Mouse (Mus musculus) intestine, embryonic 16.5 days (tissue): ENCODE measurements around the gene Gm10282. TPM values are rescaled to one million over a fixed set of nuclear protein-coding genes. Genes with fewer than 3 reads are reported as not detected.

Source experiments
- ATAC-seq: fragments of 200-750 bp; cut with Nextera tagmentation; 2 replicates; pipeline ENCODE4 v1.8.0; 2017; ENCODE audit warnings: moderate TSS enrichment, moderate library complexity
- H3K27ac ChIP-seq: fragments of 300-500 bp; sonication (generic); 2 replicates; pipeline ENCODE4 v1.5.1; 2014; ENCODE audit warnings: mild to moderate bottlenecking, low read length
- H3K27me3 ChIP-seq: fragments of 300-500 bp; sonication (generic); replicated peaks from 2 replicates; pipeline ENCODE4 v1.6.1; 2014; ENCODE audit warnings: low read length, control low read depth, mixed read lengths; ENCODE audit not compliant: control insufficient read depth, insufficient read depth
- H3K36me3 ChIP-seq: fragments of 300-500 bp; sonication (generic); 2 replicates; pipeline ENCODE4 v1.6.1; 2014; ENCODE audit warnings: low read length, control low read depth; ENCODE audit not compliant: control insufficient read depth, insufficient read depth
- H3K4me1 ChIP-seq: fragments of 300-500 bp; sonication (generic); 2 replicates; pipeline ENCODE4 v1.6.1; 2014; ENCODE audit warnings: low read length, control low read depth, mixed read lengths; ENCODE audit not compliant: control insufficient read depth, insufficient read depth
- H3K4me2 ChIP-seq: fragments of 300-500 bp; sonication (generic); 2 replicates; pipeline ENCODE4 v1.6.1; 2014; ENCODE audit warnings: low read depth, low read length, control low read depth
- H3K4me3 ChIP-seq: fragments of 300-500 bp; sonication (generic); 2 replicates; pipeline ENCODE4 v1.5.1; 2014; ENCODE audit warnings: mild to moderate bottlenecking, low read length
- H3K9ac ChIP-seq: fragments of 300-500 bp; sonication (generic); 2 replicates; pipeline ENCODE4 v1.6.1; 2014; ENCODE audit warnings: low read depth, low read length
- H3K9me3 ChIP-seq: fragments of 300-500 bp; sonication (generic); 2 replicates; pipeline ENCODE4 v1.6.1; 2016; ENCODE audit warnings: low read length, control low read depth; ENCODE audit not compliant: control insufficient read depth
- WGBS: fragments of 180-500 bp; shearing (Covaris S2); extraction: QIAGEN DNeasy Blood & Tissue Kit; methylation state at CpG from one replicate; pipeline ENCODE4 v1.1.7; 2014; 5-methylcytosine and 5-hydroxymethylcytosine counted together
- polyA plus RNA-seq: library from polyadenylated mRNA; unstranded; fragments of >200 nt; fragmentation: Nextera tagmentation; extraction: Ambion mirVana; gene quantifications from 2 replicates; pipeline ENCODE4 v1.2.1, GENCODE M21; 2015

Gm10282 gene
- polyA plus RNA-seq, 1 experiment from 2014 or later: 18.9 TPM

- WGBS: 76% methylated on average over 1 of the region's 1 CpGs
- no peak for ATAC-seq
- Histone ChIP-seq H3K27ac (no peak overlapping the region), H3K4me2 (no peak overlapping the region), H3K4me1 (no peaks in the 10 kb centered on the region), H3K4me3 (no peak overlapping the region), H3K27me3 (no peaks in the 10 kb centered on the region), H3K9me3 (no peaks in the 10 kb centered on the region), H3K36me3 (no peaks in the 10 kb centered on the region), H3K9ac (no peak overlapping the region)
These were observed 42.5 kb upstream of the Gm10282 start for GRCm38 (mm10) chr8:72347553-72347952.

DNA sequence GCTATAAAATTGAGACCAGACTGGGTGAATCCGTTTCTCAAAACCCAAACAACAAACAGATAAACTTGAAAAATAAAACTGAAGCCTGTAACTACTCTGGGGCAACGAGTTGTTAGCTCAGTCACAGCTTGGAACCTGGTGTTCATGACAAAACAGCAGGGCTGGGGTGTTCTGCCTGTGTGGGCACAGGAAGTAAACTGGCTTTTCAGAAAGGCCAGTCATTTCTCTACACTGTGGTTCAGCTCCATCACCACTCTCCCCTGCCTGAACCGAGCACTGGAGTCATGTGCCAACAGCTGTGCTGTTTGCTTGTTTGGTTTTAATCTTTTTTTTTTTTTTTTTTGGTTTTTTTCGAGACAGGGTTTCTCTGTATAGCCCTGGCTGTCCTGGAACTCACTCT lies 38.7 kb upstream of the Gm10282 start:
- WGBS: 85% methylated on average over 4 of the region's 4 CpGs
- no peak for ATAC-seq
- Histone ChIP-seq H3K4me2 (no peak overlapping the region), H3K27me3 (no peaks in the 10 kb centered on the region), H3K9ac (no peak overlapping the region), H3K4me1 (no peaks in the 10 kb centered on the region), H3K27ac (no peak overlapping the region), H3K36me3 (0 out of 2 replicates have a peak, but pooled peaks cover 5% of the 10 kb centered on the region), H3K4me3 (no peak overlapping the region), H3K9me3 (no peaks in the 10 kb centered on the region)

DNA sequence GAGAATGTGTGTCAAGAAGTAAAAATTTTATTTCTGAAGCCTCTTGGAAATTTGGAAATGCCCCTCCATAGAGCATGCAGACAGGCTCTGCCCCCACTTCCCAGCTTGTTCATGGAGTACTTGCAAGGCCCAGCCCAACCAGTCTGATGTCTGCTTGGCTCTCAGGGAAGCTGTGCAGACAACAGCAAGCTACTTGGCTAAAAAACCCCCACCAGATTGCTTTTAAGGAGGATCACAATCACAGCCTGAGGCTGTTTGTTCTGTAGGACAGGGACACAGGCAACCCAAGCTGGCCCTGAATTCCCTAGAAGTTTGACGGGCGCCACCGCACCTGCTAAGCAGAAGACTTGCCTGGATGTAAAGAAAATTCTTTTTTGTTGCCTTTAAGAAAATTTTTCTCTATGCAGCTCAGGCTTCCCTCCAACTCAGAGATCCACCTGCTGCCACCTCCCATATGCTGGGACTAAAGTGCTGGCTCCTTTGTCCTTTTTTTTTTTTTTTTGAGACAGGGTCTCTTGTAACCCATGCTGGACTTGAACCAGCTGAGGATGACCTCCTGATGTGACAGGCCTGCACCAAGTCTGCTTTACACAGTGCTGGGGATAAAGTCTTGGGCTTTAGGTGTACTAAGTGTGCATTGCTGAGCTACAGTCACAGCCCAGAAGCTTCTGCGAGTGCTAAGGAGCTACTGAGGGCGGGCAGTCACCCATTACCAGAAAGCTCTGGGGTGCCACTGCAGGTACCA lies 37.7 kb upstream of the Gm10282 start:
- Histone ChIP-seq H3K27me3 (no peaks in the 10 kb centered on the region), H3K9ac (no peak overlapping the region), H3K9me3 (no peaks in the 10 kb centered on the region), H3K4me1 (no peaks in the 10 kb centered on the region), H3K4me3 (no peak overlapping the region), H3K27ac (no peak overlapping the region), H3K36me3 (0 out of 2 replicates have a peak, but pooled peaks cover 5% of the 10 kb centered on the region), H3K4me2 (no peak overlapping the region)
- no peak for ATAC-seq
- 90% methylated on average over 5 of the region's 5 CpGs for WGBS

DNA sequence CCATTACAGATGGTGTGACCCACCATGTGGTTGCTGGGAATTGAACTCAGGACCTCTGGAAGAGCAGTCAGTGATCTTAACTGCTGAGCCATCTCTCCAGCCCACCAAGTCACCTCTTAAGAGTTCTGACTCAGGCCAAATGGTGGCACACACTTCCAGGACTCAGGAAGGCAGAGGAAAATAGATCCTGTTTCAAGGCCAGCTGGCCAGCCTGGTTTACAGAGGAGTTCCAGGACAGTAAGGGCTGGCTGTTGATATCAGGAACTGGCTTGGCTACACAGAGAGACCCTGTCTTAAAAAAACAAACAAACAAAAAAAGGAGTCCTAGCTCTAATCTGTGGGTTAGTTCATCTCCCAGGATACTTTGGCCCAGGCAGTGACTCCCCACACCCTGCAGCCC lies 32.0 kb upstream of the Gm10282 start:
- Histone ChIP-seq H3K4me3 (no peak overlapping the region), H3K4me1 (no peaks in the 10 kb centered on the region), H3K9me3 (no peaks in the 10 kb centered on the region), H3K27me3 (no peaks in the 10 kb centered on the region), H3K9ac (no peak overlapping the region), H3K36me3 (0 out of 2 replicates have a peak, but pooled peaks cover 5% of the 10 kb centered on the region), H3K4me2 (no peak overlapping the region), H3K27ac (no peak overlapping the region)
- ATAC-seq: no peak

GRCm38 (mm10) chr8:72336273-72336672 lies 31.2 kb upstream of the Gm10282 start:
- no peak overlapping the region for H3K9ac ChIP-seq
- H3K4me3 ChIP-seq: no peak overlapping the region
- ATAC-seq: no peak
- no peaks in the 10 kb centered on the region for H3K4me1 ChIP-seq
- H3K36me3 ChIP-seq: 0 out of 2 replicates have a peak, but pooled peaks cover 3% of the 10 kb centered on the region
- WGBS: 76% methylated on average over 2 of the region's 2 CpGs
- H3K27ac ChIP-seq: no peak overlapping the region
- H3K27me3 ChIP-seq: no peaks in the 10 kb centered on the region
- H3K4me2 ChIP-seq: no peak overlapping the region
- no peaks in the 10 kb centered on the region for H3K9me3 ChIP-seq

DNA sequence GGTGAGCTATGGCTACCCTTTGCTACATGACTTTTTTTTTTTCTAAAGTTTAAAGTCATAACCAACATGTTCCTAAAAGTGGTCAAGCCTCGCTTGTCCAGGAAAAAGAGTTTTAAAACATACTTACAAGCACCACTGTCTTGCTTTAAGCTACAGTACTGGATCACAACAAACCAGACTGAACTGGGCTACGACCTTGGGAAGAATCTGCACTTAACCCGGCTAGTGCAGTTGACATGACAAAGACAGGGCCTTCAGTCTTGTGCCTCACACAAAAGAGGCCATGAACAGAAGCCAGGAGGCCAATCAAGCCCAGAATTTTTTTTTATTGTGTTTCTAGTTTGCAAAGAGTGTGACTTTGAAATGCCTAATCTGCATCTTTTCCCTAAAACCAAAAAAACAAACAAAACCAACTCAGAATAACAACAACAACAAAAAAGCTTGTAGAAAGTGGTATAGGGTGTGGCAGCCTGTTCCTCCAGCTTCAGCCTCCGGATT lies 29.1 kb upstream of the Gm10282 start:
- no peaks in the 10 kb centered on the region for H3K27me3 ChIP-seq
- no peaks in the 10 kb centered on the region for H3K9me3 ChIP-seq
- H3K27ac ChIP-seq: no peak overlapping the region
- no peak overlapping the region for H3K4me2 ChIP-seq
- ATAC-seq: no peak
- 78% methylated on average over 4 of the region's 4 CpGs for WGBS
- H3K9ac ChIP-seq: no peak overlapping the region
- H3K36me3 ChIP-seq: no peaks in the 10 kb centered on the region
- no peak overlapping the region for H3K4me3 ChIP-seq
- H3K4me1 ChIP-seq: no peaks in the 10 kb centered on the region

DNA sequence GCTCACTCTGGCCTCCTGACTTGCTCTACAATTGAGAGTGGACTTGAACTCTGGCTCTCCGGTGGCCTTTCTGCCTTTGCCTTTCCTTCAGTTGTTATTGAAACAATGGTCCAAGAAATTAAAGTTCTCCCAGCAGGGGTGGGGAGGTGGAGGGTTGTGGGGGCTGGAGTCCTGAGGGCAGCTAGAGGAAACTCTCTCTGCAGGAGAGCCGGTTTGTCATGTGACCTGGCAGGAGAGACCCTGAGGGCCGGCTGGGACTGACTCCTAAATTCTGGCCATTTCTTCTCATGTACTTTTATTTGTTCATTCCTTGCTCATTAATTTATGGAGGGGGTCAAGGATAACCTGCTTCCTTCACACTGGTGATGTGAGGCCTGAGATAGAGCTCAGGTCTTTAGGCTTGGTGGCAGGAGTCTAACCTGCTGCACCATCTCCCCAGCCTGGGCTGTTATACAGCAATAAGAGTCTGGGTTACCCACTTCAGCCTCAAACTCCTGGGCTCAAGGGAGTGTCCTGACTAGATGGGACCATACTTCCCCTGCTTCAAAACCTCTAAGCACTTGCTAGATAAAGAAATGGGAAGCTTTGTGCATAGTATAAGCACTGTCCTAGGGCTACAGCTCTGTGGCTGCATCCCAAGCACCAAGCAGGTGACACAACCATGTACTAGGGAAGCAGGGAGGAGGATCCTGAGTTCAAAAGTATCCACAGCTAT lies 28.5 kb upstream of the Gm10282 start:
- 54% methylated on average over 3 of the region's 3 CpGs for WGBS
- Histone ChIP-seq H3K4me1 (no peaks in the 10 kb centered on the region), H3K36me3 (no peaks in the 10 kb centered on the region), H3K27me3 (no peaks in the 10 kb centered on the region), H3K4me3 (no peak overlapping the region), H3K4me2 (no peak overlapping the region), H3K9me3 (no peaks in the 10 kb centered on the region), H3K9ac (no peak overlapping the region), H3K27ac (no peak overlapping the region)
- ATAC-seq: no peak

DNA sequence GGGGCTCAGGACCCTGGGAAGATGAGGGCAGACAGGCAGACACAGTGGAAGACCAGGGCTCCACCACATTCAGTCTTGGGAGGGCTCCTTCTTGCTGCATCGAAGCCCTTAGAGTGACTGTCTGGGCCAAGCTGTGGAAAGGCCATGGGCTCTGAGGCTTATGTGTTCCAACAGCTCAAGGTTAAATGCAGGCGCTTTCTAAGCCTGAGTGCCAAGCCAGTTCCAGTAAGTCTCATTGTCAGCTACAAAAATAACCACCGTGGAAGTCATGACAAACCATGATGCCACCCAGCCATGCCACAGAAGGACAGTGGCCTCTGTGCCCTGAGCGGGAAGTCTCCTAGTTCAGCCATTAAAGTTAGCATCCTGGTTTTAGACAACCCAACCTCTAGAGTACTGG lies 26.6 kb upstream of the Gm10282 start:
- Histone ChIP-seq H3K27ac (no peak overlapping the region), H3K4me3 (no peak overlapping the region), H3K4me2 (no peak overlapping the region), H3K9ac (no peak overlapping the region), H3K36me3 (no peaks in the 10 kb centered on the region), H3K27me3 (no peaks in the 10 kb centered on the region), H3K9me3 (no peaks in the 10 kb centered on the region), H3K4me1 (no peaks in the 10 kb centered on the region)
- no peak for ATAC-seq
- 90% methylated on average over 4 of the region's 4 CpGs for WGBS

- no peaks in the 10 kb centered on the region for H3K4me1 ChIP-seq
- ATAC-seq: no peak
- no peak overlapping the region for H3K4me2 ChIP-seq
- H3K27me3 ChIP-seq: no peaks in the 10 kb centered on the region
- H3K9ac ChIP-seq: no peak overlapping the region
- H3K9me3 ChIP-seq: no peaks in the 10 kb centered on the region
- WGBS: 78% methylated on average over 6 of the region's 6 CpGs
- no peak overlapping the region for H3K27ac ChIP-seq
- H3K4me3 ChIP-seq: no peak overlapping the region
- no peaks in the 10 kb centered on the region for H3K36me3 ChIP-seq
These were observed 25.9 kb upstream of the Gm10282 start for GRCm38 (mm10) chr8:72330806-72331516.
